Mouse (Mus musculus): ENCODE measurements around the gene Tcaf2. TPM values are rescaled to one million over a fixed set of nuclear protein-coding genes. Genes with fewer than 3 reads are reported as not detected.

The Tcaf2 gene
- 9.0 TPM in 2 replicates for polyA plus RNA-seq (2015; fragmentation: Nextera tagmentation; extraction: Ambion mirVana)

- Histone ChIP-seq H3K27ac (no peak within 1 kb of the TSS; the same call in 1 of the 2 replicates), H3K4me2 (peak within 1 kb of the TSS; percentile 67), H3K4me1 (peaks cover 6% of the 10 kb centered on the region; the same call in 1 of the 2 replicates), H3K27me3 (no peaks in the 10 kb centered on the region), H3K9ac (0 out of 2 replicates have a peak within 1 kb of the TSS, but pooled peaks have one; percentile 12), H3K9me3 (no peaks in the 10 kb centered on the region), H3K4me3 (peak within 1 kb of the TSS; percentile 43), H3K36me3 (no peaks in the 10 kb centered on the region)
- WGBS, result under 1% methylated on average over 23 of the region's 23 CpGs
- ATAC-seq (ENCODE audit: borderline replicate concordance, extremely low read depth, low FRiP score, low TSS enrichment), result peak; percentile 99
Measured at GRCm38 (mm10) chr6:42644912-42645549, at the start of gene Tcaf2. TSS of gene Tcaf2 (minus strand) at chr6:42645254.

- H3K4me3 ChIP-seq, result peak overlapping the region; percentile 76
- H3K27ac ChIP-seq, result peak overlapping the region; percentile 95
- no peaks in the 10 kb centered on the region for H3K9me3 ChIP-seq
- no peaks in the 10 kb centered on the region for H3K27me3 ChIP-seq
- H3K36me3 ChIP-seq, result peaks cover 5% of the 10 kb centered on the region; the same call in 1 of the 2 replicates
- 2% methylated on average over 32 of the region's 32 CpGs for WGBS
- ATAC-seq (ENCODE audit: borderline replicate concordance, extremely low read depth, low FRiP score, low TSS enrichment), result peak; percentile 93
- H3K9ac ChIP-seq, result peak overlapping the region; percentile 76
- H3K4me1 ChIP-seq, result peaks cover 7% of the 10 kb centered on the region; the same call in 1 of the 2 replicates
- H3K4me2 ChIP-seq, result peak overlapping the region; percentile 77
Measured at GRCm38 (mm10) chr6:42692517-42693190, 47.6 kb upstream of the Tcaf2 start.

- peaks cover 7% of the 10 kb centered on the region; the same call in 1 of the 2 replicates for H3K4me1 ChIP-seq
- H3K9me3 ChIP-seq, result no peaks in the 10 kb centered on the region
- H3K27ac ChIP-seq, result peak overlapping the region; percentile 95
- H3K4me2 ChIP-seq, result peak overlapping the region; percentile 77
- WGBS, result 1% methylated on average over 10 of the region's 10 CpGs
- H3K27me3 ChIP-seq, result no peaks in the 10 kb centered on the region
- ATAC-seq (ENCODE audit: borderline replicate concordance, extremely low read depth, low FRiP score, low TSS enrichment), result peak; percentile 90
- 0 out of 2 replicates have a peak, but pooled peaks cover 5% of the 10 kb centered on the region for H3K36me3 ChIP-seq
- peak overlapping the region; percentile 76 for H3K4me3 ChIP-seq
- H3K9ac ChIP-seq, result peak overlapping the region; percentile 76
Measured at GRCm38 (mm10) chr6:42692154-42692516, 47.1 kb upstream of the Tcaf2 start.

- Histone ChIP-seq H3K27ac (no peak overlapping the region), H3K4me3 (no peak overlapping the region), H3K4me1 (peaks cover 7% of the 10 kb centered on the region; the same call in 1 of the 2 replicates), H3K9me3 (no peaks in the 10 kb centered on the region), H3K9ac (no peak overlapping the region), H3K36me3 (peaks cover 21% of the 10 kb centered on the region), H3K4me2 (no peak overlapping the region), H3K27me3 (no peaks in the 10 kb centered on the region)
- no peak for ATAC-seq (ENCODE audit: borderline replicate concordance, extremely low read depth, low FRiP score, low TSS enrichment)
Measured at GRCm38 (mm10) chr6:42689761-42690160, 44.7 kb upstream of the Tcaf2 start.

- H3K27me3 ChIP-seq, result no peaks in the 10 kb centered on the region
- H3K9ac ChIP-seq, result no peak overlapping the region
- WGBS, result 87% methylated on average over 5 of the region's 5 CpGs
- peaks cover 25% of the 10 kb centered on the region for H3K36me3 ChIP-seq
- ATAC-seq (ENCODE audit: borderline replicate concordance, extremely low read depth, low FRiP score, low TSS enrichment), result no peak
- no peaks in the 10 kb centered on the region for H3K9me3 ChIP-seq
- H3K4me3 ChIP-seq, result no peak overlapping the region
- 0 out of 2 replicates have a peak, but pooled peaks cover 2% of the 10 kb centered on the region for H3K4me1 ChIP-seq
- H3K27ac ChIP-seq, result no peak overlapping the region
- H3K4me2 ChIP-seq, result no peak overlapping the region
Measured at GRCm38 (mm10) chr6:42687907-42688306, 42.9 kb upstream of the Tcaf2 start.

- Histone ChIP-seq H3K4me3 (no peak overlapping the region), H3K4me2 (no peak overlapping the region), H3K4me1 (no peaks in the 10 kb centered on the region), H3K9ac (no peak overlapping the region), H3K9me3 (no peaks in the 10 kb centered on the region), H3K27ac (no peak overlapping the region), H3K27me3 (no peaks in the 10 kb centered on the region), H3K36me3 (peaks cover 39% of the 10 kb centered on the region)
- ATAC-seq (ENCODE audit: borderline replicate concordance, extremely low read depth, low FRiP score, low TSS enrichment), result no peak
- WGBS, result 88% methylated on average over 7 of the region's 7 CpGs
Measured at GRCm38 (mm10) chr6:42680077-42680476, 35.0 kb upstream of the Tcaf2 start.

- no peaks in the 10 kb centered on the region for H3K27me3 ChIP-seq
- peaks cover 60% of the 10 kb centered on the region for H3K36me3 ChIP-seq
- no peak overlapping the region for H3K4me3 ChIP-seq
- 82% methylated on average over 3 of the region's 3 CpGs for WGBS
- no peaks in the 10 kb centered on the region for H3K9me3 ChIP-seq
- no peaks in the 10 kb centered on the region for H3K4me1 ChIP-seq
- no peak overlapping the region for H3K27ac ChIP-seq
- no peak overlapping the region for H3K4me2 ChIP-seq
- H3K9ac ChIP-seq, result no peak overlapping the region
- ATAC-seq (ENCODE audit: borderline replicate concordance, extremely low read depth, low FRiP score, low TSS enrichment), result no peak
Measured at GRCm38 (mm10) chr6:42676011-42676410, 31.0 kb upstream of the Tcaf2 start.

GRCm38 (mm10) chr6:42671767-42672166 is 26.7 kb upstream of the Tcaf2 start:
- no peak for ATAC-seq (ENCODE audit: borderline replicate concordance, extremely low read depth, low FRiP score, low TSS enrichment)
- Histone ChIP-seq H3K4me3 (no peak overlapping the region), H3K4me1 (no peaks in the 10 kb centered on the region), H3K27me3 (no peaks in the 10 kb centered on the region), H3K36me3 (peaks cover 47% of the 10 kb centered on the region), H3K27ac (no peak overlapping the region), H3K9ac (no peak overlapping the region), H3K9me3 (no peaks in the 10 kb centered on the region), H3K4me2 (no peak overlapping the region)
- 69% methylated on average over 1 of the region's 1 CpGs for WGBS

- 85% methylated on average over 2 of the region's 2 CpGs for WGBS
- H3K9me3 ChIP-seq, result no peaks in the 10 kb centered on the region
- no peak overlapping the region for H3K4me3 ChIP-seq
- no peak overlapping the region for H3K9ac ChIP-seq
- no peak for ATAC-seq (ENCODE audit: borderline replicate concordance, extremely low read depth, low FRiP score, low TSS enrichment)
- peaks cover 11% of the 10 kb centered on the region for H3K36me3 ChIP-seq
- no peak overlapping the region for H3K27ac ChIP-seq
- H3K4me2 ChIP-seq, result no peak overlapping the region
- no peaks in the 10 kb centered on the region for H3K27me3 ChIP-seq
- H3K4me1 ChIP-seq, result no peaks in the 10 kb centered on the region
Measured at GRCm38 (mm10) chr6:42667722-42668121, 22.7 kb upstream of the Tcaf2 start.

GRCm38 (mm10) chr6:42661739-42662138 is 16.7 kb upstream of the Tcaf2 start:
- Histone ChIP-seq H3K9ac (no peak overlapping the region), H3K27me3 (no peaks in the 10 kb centered on the region), H3K36me3 (no peaks in the 10 kb centered on the region), H3K4me1 (no peaks in the 10 kb centered on the region), H3K9me3 (no peaks in the 10 kb centered on the region), H3K4me3 (no peak overlapping the region), H3K4me2 (no peak overlapping the region), H3K27ac (no peak overlapping the region)
- 59% methylated on average over 2 of the region's 2 CpGs for WGBS
- no peak for ATAC-seq (ENCODE audit: borderline replicate concordance, extremely low read depth, low FRiP score, low TSS enrichment)

- Histone ChIP-seq H3K4me2 (no peak overlapping the region), H3K27me3 (no peaks in the 10 kb centered on the region), H3K36me3 (no peaks in the 10 kb centered on the region), H3K4me3 (no peak overlapping the region), H3K9ac (no peak overlapping the region), H3K27ac (no peak overlapping the region), H3K4me1 (no peaks in the 10 kb centered on the region), H3K9me3 (no peaks in the 10 kb centered on the region)
- WGBS, result 73% methylated on average over 5 of the region's 5 CpGs
- no peak for ATAC-seq (ENCODE audit: borderline replicate concordance, extremely low read depth, low FRiP score, low TSS enrichment)
Measured at GRCm38 (mm10) chr6:42634393-42634792, 10.7 kb downstream of the Tcaf2 start.

- no peak overlapping the region for H3K4me3 ChIP-seq
- H3K4me2 ChIP-seq, result no peak overlapping the region
- H3K4me1 ChIP-seq, result no peaks in the 10 kb centered on the region
- 52% methylated on average over 4 of the region's 4 CpGs for WGBS
- H3K27ac ChIP-seq, result no peak overlapping the region
- H3K36me3 ChIP-seq, result no peaks in the 10 kb centered on the region
- ATAC-seq (ENCODE audit: borderline replicate concordance, extremely low read depth, low FRiP score, low TSS enrichment), result no peak
- H3K9me3 ChIP-seq, result no peaks in the 10 kb centered on the region
- no peak overlapping the region for H3K9ac ChIP-seq
- no peaks in the 10 kb centered on the region for H3K27me3 ChIP-seq
Measured at GRCm38 (mm10) chr6:42631395-42631794, 13.7 kb downstream of the Tcaf2 start.

All from lung, embryonic 15.5 days (tissue).